Mouse (Mus musculus): ENCODE results near the gene Gm20390. TPM values are rescaled to one million over a fixed set of nuclear protein-coding genes. Genes with fewer than 3 reads are reported as not detected.

The Gm20390 gene
- polyA plus RNA-seq (2016; fragmentation: Nextera tagmentation; extraction: Ambion mirVana) = 578 and 666 TPM in 2 replicates

GRCm38 (mm10) chr11:93968005-93968847 is at the start of gene Gm20390, which contains the start of gene Nme1:
Gene Gm20390 (minus strand): TSS chr11:93968293.
Gene Nme1 (minus strand): TSS chr11:93968521.
- Histone ChIP-seq H3K27ac (peak within 1 kb of the TSS; percentile 90), H3K4me1 (peaks cover 10% of the 10 kb centered on the region), H3K36me3 (peaks cover 30% of the 10 kb centered on the region), H3K9me3 (replicated peaks) (no peaks in the 10 kb centered on the region), H3K27me3 (ENCODE audit: low read depth, poor library complexity, severe bottlenecking) (no peaks in the 10 kb centered on the region), H3K4me3 (peak within 1 kb of the TSS; percentile 70)
- under 1% methylated on average over 40 of the region's 40 CpGs for WGBS
- DNase-seq (ENCODE audit: low spot score) = peak; percentile 99

GRCm38 (mm10) chr11:94003346-94003745 is 35.3 kb upstream of the Gm20390 start:
- Histone ChIP-seq H3K27me3 (ENCODE audit: low read depth, poor library complexity, severe bottlenecking) (no peaks in the 10 kb centered on the region), H3K36me3 (0 out of 2 replicates have a peak, but pooled peaks cover 3% of the 10 kb centered on the region), H3K4me1 (no peaks in the 10 kb centered on the region), H3K4me3 (no peak overlapping the region), H3K27ac (no peak overlapping the region), H3K9me3 (replicated peaks) (no peaks in the 10 kb centered on the region)
- 96% methylated on average over 2 of the region's 2 CpGs for WGBS
- DNase-seq (ENCODE audit: low spot score) = no peak

- Histone ChIP-seq H3K27ac (no peak overlapping the region), H3K27me3 (ENCODE audit: low read depth, poor library complexity, severe bottlenecking) (no peaks in the 10 kb centered on the region), H3K4me1 (peaks cover 22% of the 10 kb centered on the region), H3K9me3 (replicated peaks) (no peaks in the 10 kb centered on the region), H3K4me3 (no peak overlapping the region), H3K36me3 (0 out of 2 replicates have a peak, but pooled peaks cover 3% of the 10 kb centered on the region)
- DNase-seq (ENCODE audit: low spot score) = no peak
These were observed 31.2 kb upstream of the Gm20390 start for GRCm38 (mm10) chr11:93999276-93999675.

GRCm38 (mm10) chr11:93997141-93997775 is 29.2 kb upstream of the Gm20390 start:
- WGBS = 38% methylated on average over 13 of the region's 13 CpGs
- H3K9me3 ChIP-seq (replicated peaks) = no peaks in the 10 kb centered on the region
- no peaks in the 10 kb centered on the region for H3K27me3 ChIP-seq (ENCODE audit: low read depth, poor library complexity, severe bottlenecking)

GRCm38 (mm10) chr11:93996306-93997140 is 28.4 kb upstream of the Gm20390 start:
- WGBS = under 1% methylated on average over 58 of the region's 58 CpGs
- H3K9me3 ChIP-seq (replicated peaks) = no peaks in the 10 kb centered on the region
- no peaks in the 10 kb centered on the region for H3K27me3 ChIP-seq (ENCODE audit: low read depth, poor library complexity, severe bottlenecking)
- peak overlapping the region; percentile 98 for H3K4me3 ChIP-seq
- no peaks in the 10 kb centered on the region for H3K36me3 ChIP-seq
- DNase-seq (ENCODE audit: low spot score) = no peak
- H3K27ac ChIP-seq = peak overlapping the region; percentile 93
- H3K4me1 ChIP-seq = peaks cover 22% of the 10 kb centered on the region

More at GRCm38 (mm10) chr11:93997141-93997775, 29.2 kb upstream of the Gm20390 start:
- Histone ChIP-seq H3K4me3 (peak overlapping the region; percentile 98), H3K27ac (no peak overlapping the region), H3K4me1 (peaks cover 22% of the 10 kb centered on the region), H3K36me3 (no peaks in the 10 kb centered on the region)
- no peak for DNase-seq (ENCODE audit: low spot score)

- Histone ChIP-seq H3K27me3 (ENCODE audit: low read depth, poor library complexity, severe bottlenecking) (no peaks in the 10 kb centered on the region), H3K9me3 (replicated peaks) (no peaks in the 10 kb centered on the region), H3K4me3 (peak within 1 kb of the TSS; percentile 98), H3K36me3 (no peaks in the 10 kb centered on the region), H3K4me1 (peaks cover 22% of the 10 kb centered on the region), H3K27ac (peak within 1 kb of the TSS; percentile 93)
- DNase-seq (ENCODE audit: low spot score) = peak; percentile 94
- WGBS = 3% methylated on average over 70 of the region's 70 CpGs
These were observed 27.7 kb upstream of the Gm20390 start, which contains the start of gene Spag9 for GRCm38 (mm10) chr11:93995720-93996305. Gene Spag9 (plus strand): TSS chr11:93996091.

GRCm38 (mm10) chr11:93995111-93995719 is 27.1 kb upstream of the Gm20390 start:
- no peaks in the 10 kb centered on the region for H3K36me3 ChIP-seq
- peak; percentile 37 for DNase-seq (ENCODE audit: low spot score)
- H3K9me3 ChIP-seq (replicated peaks) = no peaks in the 10 kb centered on the region
- H3K4me1 ChIP-seq = peaks cover 22% of the 10 kb centered on the region
- H3K4me3 ChIP-seq = peak overlapping the region; percentile 98
- 6% methylated on average over 15 of the region's 15 CpGs for WGBS
- H3K27ac ChIP-seq = peak overlapping the region; percentile 93
- H3K27me3 ChIP-seq (ENCODE audit: low read depth, poor library complexity, severe bottlenecking) = no peaks in the 10 kb centered on the region

GRCm38 (mm10) chr11:93994531-93994930 is 26.4 kb upstream of the Gm20390 start:
- no peaks in the 10 kb centered on the region for H3K9me3 ChIP-seq (replicated peaks)
- no peak for DNase-seq (ENCODE audit: low spot score)
- peaks cover 22% of the 10 kb centered on the region for H3K4me1 ChIP-seq
- H3K27me3 ChIP-seq (ENCODE audit: low read depth, poor library complexity, severe bottlenecking) = no peaks in the 10 kb centered on the region
- no peaks in the 10 kb centered on the region for H3K36me3 ChIP-seq
- WGBS = 65% methylated on average over 5 of the region's 5 CpGs
- H3K4me3 ChIP-seq = peak overlapping the region; percentile 98
- no peak overlapping the region for H3K27ac ChIP-seq

- Histone ChIP-seq H3K9me3 (replicated peaks) (no peaks in the 10 kb centered on the region), H3K4me3 (no peak overlapping the region), H3K27ac (no peak overlapping the region), H3K36me3 (no peaks in the 10 kb centered on the region), H3K27me3 (ENCODE audit: low read depth, poor library complexity, severe bottlenecking) (no peaks in the 10 kb centered on the region), H3K4me1 (no peaks in the 10 kb centered on the region)
- DNase-seq (ENCODE audit: low spot score) = no peak
- WGBS = 70% methylated on average over 12 of the region's 12 CpGs
These were observed 20.4 kb upstream of the Gm20390 start for GRCm38 (mm10) chr11:93988328-93989062.

- 77% methylated on average over 8 of the region's 8 CpGs for WGBS
- H3K27ac ChIP-seq = no peak overlapping the region
These were observed 19.7 kb upstream of the Gm20390 start for GRCm38 (mm10) chr11:93987625-93988327.

GRCm38 (mm10) chr11:93987026-93987425 is 18.9 kb upstream of the Gm20390 start:
- WGBS = 86% methylated on average over 4 of the region's 4 CpGs
- H3K9me3 ChIP-seq (replicated peaks) = no peaks in the 10 kb centered on the region
- no peak overlapping the region for H3K27ac ChIP-seq

More at GRCm38 (mm10) chr11:93987625-93988327, 19.7 kb upstream of the Gm20390 start:
- no peaks in the 10 kb centered on the region for H3K4me1 ChIP-seq
- no peaks in the 10 kb centered on the region for H3K27me3 ChIP-seq (ENCODE audit: low read depth, poor library complexity, severe bottlenecking)
- H3K9me3 ChIP-seq (replicated peaks) = no peaks in the 10 kb centered on the region
- no peaks in the 10 kb centered on the region for H3K36me3 ChIP-seq
- H3K4me3 ChIP-seq = no peak overlapping the region
- no peak for DNase-seq (ENCODE audit: low spot score)

More at GRCm38 (mm10) chr11:93987026-93987425, 18.9 kb upstream of the Gm20390 start:
- H3K36me3 ChIP-seq = no peaks in the 10 kb centered on the region
- no peaks in the 10 kb centered on the region for H3K27me3 ChIP-seq (ENCODE audit: low read depth, poor library complexity, severe bottlenecking)
- H3K4me1 ChIP-seq = no peaks in the 10 kb centered on the region
- H3K4me3 ChIP-seq = no peak overlapping the region
- no peak for DNase-seq (ENCODE audit: low spot score)
